Mouse (Mus musculus): ENCODE results near the gene Ntmt1. TPM values are rescaled to one million over a fixed set of nuclear protein-coding genes. Genes with fewer than 3 reads are reported as not detected.

Gene Ntmt1
- polyA plus RNA-seq (2016; fragmentation: Nextera tagmentation; extraction: Ambion mirVana): 97.2 and 102 TPM in 2 replicates

GRCm38 (mm10) chr2:30807648-30808295 lies at the start of gene Ntmt1:
Gene Ntmt1, plus strand, starts transcription at chr2:30807826.
- H3K36me3 ChIP-seq: peaks cover 9% of the 10 kb centered on the region
- peak within 1 kb of the TSS; percentile 84 for H3K27ac ChIP-seq
- peak within 1 kb of the TSS; percentile 94 for H3K9ac ChIP-seq
- under 1% methylated on average over 44 of the region's 44 CpGs for WGBS
- ATAC-seq (ENCODE audit: low FRiP score): peak; percentile 96
- H3K27me3 ChIP-seq: peaks cover 11% of the 10 kb centered on the region
- peaks cover 27% of the 10 kb centered on the region for H3K4me1 ChIP-seq
- H3K4me3 ChIP-seq: peak within 1 kb of the TSS; percentile 80
- H3K4me2 ChIP-seq (replicated peaks): peak within 1 kb of the TSS; percentile 79
- no peaks in the 10 kb centered on the region for H3K9me3 ChIP-seq (replicated peaks)

DNA sequence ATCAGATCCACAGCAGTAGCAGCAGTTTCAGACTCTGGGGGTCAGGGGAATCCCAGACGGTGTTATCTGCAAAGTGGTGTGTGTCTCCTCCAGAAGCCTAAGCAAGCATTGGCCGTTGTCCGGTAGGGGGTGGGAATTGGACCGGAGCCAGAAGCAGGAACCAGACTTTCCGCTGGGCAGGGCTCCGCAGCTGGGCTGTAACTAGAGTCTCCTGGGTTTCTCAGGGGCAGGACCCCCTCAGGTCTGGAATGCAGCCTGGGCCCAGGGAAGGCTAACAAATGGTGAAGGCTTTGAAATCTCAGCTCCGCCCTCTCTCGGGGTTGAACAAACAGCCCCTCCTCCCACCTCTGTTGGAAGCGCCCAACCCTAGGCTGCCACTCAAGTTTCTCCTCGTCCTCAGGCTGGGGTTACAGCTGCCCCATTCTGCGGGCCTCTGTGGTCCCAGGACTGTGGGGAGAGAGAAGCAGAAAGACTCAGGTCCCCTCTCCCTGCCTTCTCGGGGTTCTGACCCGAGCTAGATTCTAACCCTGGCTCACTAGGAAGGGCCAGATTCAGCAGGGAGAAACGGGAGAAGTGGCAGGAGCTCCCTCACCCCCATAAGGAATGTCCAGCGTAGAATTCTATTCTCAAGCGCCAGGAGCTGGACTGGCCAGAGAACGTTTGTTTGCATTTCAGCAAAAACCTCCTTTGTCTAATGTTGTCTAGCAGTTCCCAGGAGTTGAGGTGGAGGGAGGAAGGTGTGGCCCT lies 49.1 kb upstream of the Ntmt1 start:
- H3K27ac ChIP-seq: peak overlapping the region; percentile 81
- no peaks in the 10 kb centered on the region for H3K27me3 ChIP-seq
- no peaks in the 10 kb centered on the region for H3K36me3 ChIP-seq
- ATAC-seq (ENCODE audit: low FRiP score): peak; percentile 86
- peak overlapping the region; percentile 9 for H3K9ac ChIP-seq
- 2% methylated on average over 17 of the region's 17 CpGs for WGBS
- H3K4me1 ChIP-seq: peaks cover 35% of the 10 kb centered on the region
- H3K4me3 ChIP-seq: no peak overlapping the region
- peaks cover 10% of the 10 kb centered on the region for H3K9me3 ChIP-seq (replicated peaks)
- peak overlapping the region; percentile 7; the same call in 1 of the 2 replicates for H3K4me2 ChIP-seq (replicated peaks)

- no peak overlapping the region for H3K4me3 ChIP-seq
Measured at GRCm38 (mm10) chr2:30759088-30759374, 48.6 kb upstream of the Ntmt1 start.

GRCm38 (mm10) chr2:30759442-30759841 lies 48.2 kb upstream of the Ntmt1 start:
- H3K4me3 ChIP-seq: no peak overlapping the region
- no peak overlapping the region for H3K4me2 ChIP-seq (replicated peaks)
- H3K27ac ChIP-seq: peak overlapping the region; percentile 81
- no peaks in the 10 kb centered on the region for H3K27me3 ChIP-seq
- H3K36me3 ChIP-seq: no peaks in the 10 kb centered on the region
- ATAC-seq (ENCODE audit: low FRiP score): no peak
- H3K9me3 ChIP-seq (replicated peaks): peaks cover 11% of the 10 kb centered on the region
- peaks cover 32% of the 10 kb centered on the region for H3K4me1 ChIP-seq
- H3K9ac ChIP-seq: no peak overlapping the region
- WGBS: 72% methylated on average over 4 of the region's 4 CpGs

More at GRCm38 (mm10) chr2:30759088-30759374, 48.6 kb upstream of the Ntmt1 start:
- H3K9me3 ChIP-seq (replicated peaks): peaks cover 10% of the 10 kb centered on the region
- peak overlapping the region; percentile 81 for H3K27ac ChIP-seq
- no peaks in the 10 kb centered on the region for H3K27me3 ChIP-seq
- 28% methylated on average over 4 of the region's 4 CpGs for WGBS
- no peaks in the 10 kb centered on the region for H3K36me3 ChIP-seq
- peaks cover 34% of the 10 kb centered on the region for H3K4me1 ChIP-seq
- H3K9ac ChIP-seq: no peak overlapping the region; the same call in 1 of the 2 replicates
- 0 out of 2 replicates have a peak overlapping the region, but pooled peaks have one; percentile 7 for H3K4me2 ChIP-seq (replicated peaks)
- ATAC-seq (ENCODE audit: low FRiP score): 0 out of 2 replicates have a peak, but pooled peaks have one; percentile 15

GRCm38 (mm10) chr2:30759858-30760547 lies 47.6 kb upstream of the Ntmt1 start:
- H3K4me3 ChIP-seq: no peak overlapping the region
- no peaks in the 10 kb centered on the region for H3K27me3 ChIP-seq
- no peak overlapping the region for H3K9ac ChIP-seq
- peaks cover 16% of the 10 kb centered on the region for H3K9me3 ChIP-seq (replicated peaks)
- peaks cover 31% of the 10 kb centered on the region for H3K4me1 ChIP-seq
- H3K36me3 ChIP-seq: no peaks in the 10 kb centered on the region
- peak overlapping the region; percentile 81 for H3K27ac ChIP-seq
- H3K4me2 ChIP-seq (replicated peaks): no peak overlapping the region
- 22% methylated on average over 10 of the region's 10 CpGs for WGBS
- ATAC-seq (ENCODE audit: low FRiP score): no peak

- Histone ChIP-seq H3K4me2 (replicated peaks) (no peak overlapping the region), H3K27me3 (no peaks in the 10 kb centered on the region), H3K4me1 (peaks cover 31% of the 10 kb centered on the region), H3K9me3 (replicated peaks) (peaks cover 17% of the 10 kb centered on the region), H3K9ac (no peak overlapping the region), H3K27ac (no peak overlapping the region), H3K36me3 (no peaks in the 10 kb centered on the region), H3K4me3 (no peak overlapping the region)
- ATAC-seq (ENCODE audit: low FRiP score): no peak
- 15% methylated on average over 6 of the region's 6 CpGs for WGBS
Measured at GRCm38 (mm10) chr2:30760706-30761105, 46.9 kb upstream of the Ntmt1 start.

GRCm38 (mm10) chr2:30766446-30766845 lies 41.2 kb upstream of the Ntmt1 start:
- Histone ChIP-seq H3K4me3 (no peak overlapping the region), H3K4me1 (peaks cover 19% of the 10 kb centered on the region), H3K27me3 (no peaks in the 10 kb centered on the region), H3K36me3 (no peaks in the 10 kb centered on the region), H3K9me3 (replicated peaks) (peaks cover 12% of the 10 kb centered on the region), H3K9ac (no peak overlapping the region), H3K27ac (no peak overlapping the region), H3K4me2 (replicated peaks) (no peak overlapping the region)
- WGBS: 81% methylated on average over 5 of the region's 5 CpGs
- ATAC-seq (ENCODE audit: low FRiP score): no peak

GRCm38 (mm10) chr2:30767626-30768240 lies 39.9 kb upstream of the Ntmt1 start:
- peaks cover 32% of the 10 kb centered on the region for H3K4me1 ChIP-seq
- H3K27me3 ChIP-seq: no peaks in the 10 kb centered on the region
- 68% methylated on average over 7 of the region's 7 CpGs for WGBS
- H3K4me3 ChIP-seq: no peak overlapping the region
- H3K36me3 ChIP-seq: no peaks in the 10 kb centered on the region
- peaks cover 7% of the 10 kb centered on the region for H3K9me3 ChIP-seq (replicated peaks)
- no peak overlapping the region for H3K9ac ChIP-seq
- no peak overlapping the region for H3K4me2 ChIP-seq (replicated peaks)
- H3K27ac ChIP-seq: peak overlapping the region; percentile 62; the same call in 1 of the 2 replicates
- no peak for ATAC-seq (ENCODE audit: low FRiP score)

GRCm38 (mm10) chr2:30768529-30768928 lies 39.1 kb upstream of the Ntmt1 start:
- 84% methylated on average over 5 of the region's 5 CpGs for WGBS
- Histone ChIP-seq H3K9ac (no peak overlapping the region), H3K27ac (0 out of 2 replicates have a peak overlapping the region, but pooled peaks have one; percentile 37), H3K4me2 (replicated peaks) (no peak overlapping the region), H3K4me1 (peaks cover 35% of the 10 kb centered on the region), H3K9me3 (replicated peaks) (peaks cover 7% of the 10 kb centered on the region), H3K36me3 (no peaks in the 10 kb centered on the region), H3K27me3 (no peaks in the 10 kb centered on the region), H3K4me3 (no peak overlapping the region)
- ATAC-seq (ENCODE audit: low FRiP score): no peak

DNA sequence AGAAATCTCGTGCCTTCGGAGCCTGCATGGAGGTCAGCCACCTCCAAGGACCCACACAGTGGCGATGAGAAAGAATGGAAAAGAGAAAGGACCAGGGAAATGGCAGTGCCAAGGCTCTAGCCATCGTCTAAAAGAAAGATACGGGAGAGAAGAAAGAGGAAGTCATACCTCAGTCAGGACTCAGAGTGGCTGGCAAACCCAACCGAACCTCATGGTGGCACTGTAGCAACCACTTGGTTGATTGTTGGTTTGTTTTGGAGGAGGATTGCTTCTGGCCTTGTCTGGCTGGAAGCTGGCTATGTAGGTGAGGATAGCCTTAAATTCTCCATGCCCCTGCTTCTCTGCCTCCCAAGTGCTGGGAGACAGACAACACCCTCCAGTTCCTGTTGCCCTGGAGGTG lies 38.4 kb upstream of the Ntmt1 start:
- Histone ChIP-seq H3K4me2 (replicated peaks) (no peak overlapping the region), H3K9ac (no peak overlapping the region), H3K27me3 (no peaks in the 10 kb centered on the region), H3K27ac (no peak overlapping the region), H3K4me3 (no peak overlapping the region), H3K9me3 (replicated peaks) (peaks cover 7% of the 10 kb centered on the region), H3K4me1 (peaks cover 35% of the 10 kb centered on the region), H3K36me3 (no peaks in the 10 kb centered on the region)
- 53% methylated on average over 6 of the region's 6 CpGs for WGBS
- no peak for ATAC-seq (ENCODE audit: low FRiP score)

GRCm38 (mm10) chr2:30771368-30771805 lies 36.2 kb upstream of the Ntmt1 start:
- Histone ChIP-seq H3K4me3 (peak overlapping the region; percentile 42), H3K4me1 (peaks cover 35% of the 10 kb centered on the region), H3K9ac (peak overlapping the region; percentile 71), H3K4me2 (replicated peaks) (peak overlapping the region; percentile 86), H3K9me3 (replicated peaks) (no peaks in the 10 kb centered on the region), H3K27ac (peak overlapping the region; percentile 92), H3K36me3 (no peaks in the 10 kb centered on the region), H3K27me3 (no peaks in the 10 kb centered on the region)
- peak; percentile 49 for ATAC-seq (ENCODE audit: low FRiP score)
- whole genome bisulfite sequencing: under 1% methylated on average over 48 of the region's 51 CpGs
